In the genomic region with DNA sequence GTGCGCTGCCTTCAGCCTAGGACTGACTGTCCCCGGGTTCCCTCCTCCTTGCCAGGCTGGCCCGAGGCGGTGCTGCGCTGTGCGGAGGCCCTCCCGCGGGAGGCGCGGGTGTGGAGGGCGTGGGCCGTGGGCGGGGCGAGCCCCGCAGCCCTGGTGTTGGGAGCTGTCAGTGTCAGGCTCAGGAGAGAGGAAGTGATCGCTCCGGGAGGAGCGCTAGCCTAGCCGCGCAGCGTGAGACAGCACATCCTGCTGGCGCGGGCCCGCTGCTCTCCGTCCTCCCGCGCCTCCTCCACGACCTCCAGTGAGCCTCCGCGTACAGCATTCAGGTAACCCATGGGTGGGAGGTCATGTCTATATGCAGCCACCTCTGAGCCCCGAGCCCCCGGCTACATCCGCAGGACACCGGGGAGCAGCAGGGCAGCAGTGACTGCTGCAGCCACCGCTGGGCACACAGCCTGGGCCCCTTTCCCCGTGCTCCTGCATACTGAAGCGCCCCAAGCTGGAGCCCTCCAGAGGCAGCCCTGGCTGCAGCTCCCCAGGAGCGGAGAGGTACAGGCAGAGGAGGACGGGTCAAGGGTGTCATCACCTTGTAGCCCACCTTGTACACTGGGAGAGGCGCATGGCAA, we compare ENCODE assay signal across 8 mouse cellular contexts. TPM values are rescaled to one million over a fixed set of nuclear protein-coding genes. Genes with fewer than 3 reads are reported as not detected.
DNase-seq lines count a peak whose midpoint lies in the region; ATAC-seq and TF ChIP-seq lines count a peak whose summit lies in the region.

Gene Dync1i1 (plus strand): TSS at position 29 of the 626 bp plus-strand sequence.

- ATAC-seq in Patski: peak; percentile 69
- peak; percentile 86 for ATAC-seq in forebrain, postnatal 0 days

- DNase-seq in Patski (ENCODE audit: low read depth, low spot score): no peak
- peak; percentile 86 to 90 for DNase-seq in cerebellum, adult 2 months
- DNase-seq in forebrain, postnatal 0 days: peak; percentile 76
- peak; percentile 13 to 15 for DNase-seq in heart, postnatal 36 days
- DNase-seq in layer of hippocampus, postnatal 14 days (ENCODE audit: low spot score in 2 of 2): peak; percentile 50 to 66
- DNase-seq in lung, postnatal 10 days: peak; percentile 18
- DNase-seq in retina, postnatal 1 day: peak; percentile 72
- no peak for DNase-seq in spleen, adult 12 weeks (ENCODE audit: low spot score)

- peak within 1 kb of the TSS; percentile 77 for H3K27ac ChIP-seq in cerebellum, adult 2 months (ENCODE audit: insufficient read depth, low read length)
- peak within 1 kb of the TSS; percentile 90 for H3K27ac ChIP-seq in forebrain, postnatal 0 days (ENCODE audit: low read depth, low read length)

- H3K27me3 ChIP-seq in Patski: peaks cover 36% of the 10 kb centered on the region
- no peaks in the 10 kb centered on the region for H3K27me3 ChIP-seq in cerebellum, adult 2 months (ENCODE audit: control insufficient read depth, insufficient read depth, low read length)
- no peaks in the 10 kb centered on the region for H3K27me3 ChIP-seq in forebrain, postnatal 0 days (ENCODE audit: insufficient read depth, low read length)

- intact Hi-C loops in heart, postnatal 36 days (cut with DNase I): no loop called here

- H3K4me2 ChIP-seq in forebrain, postnatal 0 days (ENCODE audit: low read depth): peak within 1 kb of the TSS; percentile 86

- WGBS in cerebellum, adult 2 months: under 1% methylated on average over 40 of the region's 40 CpGs
- WGBS in forebrain, postnatal 0 days: 2% methylated on average over 40 of the region's 40 CpGs

- in situ Hi-C loops in Patski (cut with MboI; ENCODE audit: low pct_unique_long_range_greater_than_20kb): no loop called here

- CTCF ChIA-PET in Patski (lab: Charles Lee): interaction anchor here (1.3 kb wide), 1 partner anchor 10 kb away, joined by 3 read pairs; no protein-coding TSS in a partner anchor

- peak within 1 kb of the TSS; percentile 77 for H3K9ac ChIP-seq in forebrain, postnatal 0 days

- peak within 1 kb of the TSS; percentile 78 for H3K4me3 ChIP-seq in cerebellum, adult 2 months (replicated peaks; ENCODE audit: insufficient read depth, low read depth, low read length)
- peak within 1 kb of the TSS; percentile 56 for H3K4me3 ChIP-seq in forebrain, postnatal 0 days (ENCODE audit: low read depth, low read length)

- no peaks in the 10 kb centered on the region for H3K36me3 ChIP-seq in forebrain, postnatal 0 days (ENCODE audit: insufficient read depth)

- TF ChIP-seq CTCF in Patski (IDR thresholded peaks at IDR 0.05): no peak
- no peak for TF ChIP-seq CTCF in cerebellum, adult 2 months (IDR thresholded peaks at IDR 0.05; ENCODE audit: borderline replicate concordance, insufficient read depth, low read depth, low read length)
- no peak for TF ChIP-seq CTCF in forebrain, postnatal 0 days (IDR thresholded peaks at IDR 0.05; ENCODE audit: low read depth)

- H3K4me1 ChIP-seq in cerebellum, adult 2 months (ENCODE audit: control insufficient read depth, insufficient read depth, low read length): peaks cover 5% of the 10 kb centered on the region; the same call in 1 of the 2 replicates
- no peaks in the 10 kb centered on the region for H3K4me1 ChIP-seq in forebrain, postnatal 0 days (ENCODE audit: insufficient read depth)

- no peaks in the 10 kb centered on the region for H3K9me3 ChIP-seq in forebrain, postnatal 0 days (ENCODE audit: low read length)

- POLR2A ChIA-PET in Patski (lab: Charles Lee): no interaction called here

- TF ChIP-seq POLR2A in cerebellum, adult 2 months (IDR thresholded peaks at IDR 0.05; ENCODE audit: borderline replicate concordance, insufficient read depth, low read length): peak; percentile 67; the same call in 1 of the 2 replicates

RNA-seq across cellular contexts. Expression of gene Dync1i1, which starts in this region (rescaled TPM):
- 2.2 TPM for polyA plus RNA-seq in Patski (2021)
- polyA plus RNA-seq in cerebellum, adult 2 months (2012; rRNA removed): 187 and 202 TPM in 2 replicates
- total RNA-seq in forebrain, postnatal 0 days (2014; rRNA removed): 132 and 172 TPM in 2 replicates
- polyA plus RNA-seq in forebrain, postnatal 0 days (2015; fragmentation: Nextera tagmentation; extraction: Ambion mirVana): 134 and 193 TPM in 2 replicates
- under 1 TPM; 0.46 to 0.47 TPM for total RNA-seq in heart, postnatal 36 days (2021)
- 100 to 1,000 TPM; 143 to 150 TPM for total RNA-seq in layer of hippocampus, postnatal 14 days (2021)

Comparison
In these comparisons a context has a peak if more than half of its experiments do, and no peak if none do; other contexts are left out.
1. RNA of gene Dync1i1 (total RNA-seq): 143 to 150 TPM in layer of hippocampus, postnatal 14 days and 132 to 172 TPM in forebrain, postnatal 0 days; 0.46 to 0.47 TPM in heart, postnatal 36 days; every median in the first group is over 10 times any median in the second.
2. RNA of gene Dync1i1 (polyA plus RNA-seq): 187 to 202 TPM in cerebellum, adult 2 months and 134 to 193 TPM in forebrain, postnatal 0 days; 2.2 TPM in Patski (single experiment); every median in the first group is over 10 times any median in the second.
3. Peak in DNase-seq in heart, postnatal 36 days; RNA of the gene not detected or under 1 TPM.
4. DNase-seq: peak in cerebellum, adult 2 months (2 of 2), forebrain, postnatal 0 days (single experiment), layer of hippocampus, postnatal 14 days (2 of 2), lung, postnatal 10 days (single experiment) and retina, postnatal 1 day (single experiment); none in Patski (single experiment) and spleen, adult 12 weeks (single experiment).